Mouse (Mus musculus): ENCODE measurements around the gene Dgki. TPM values are rescaled to one million over a fixed set of nuclear protein-coding genes. Genes with fewer than 3 reads are reported as not detected.

The Dgki gene
- polyA plus RNA-seq, 2 experiments, result 0.02 TPM; not detected in 1

- no peaks in the 10 kb centered on the region for H3K9me3 ChIP-seq (ENCODE audit: control insufficient read depth, low read length)
- 29% methylated on average over 10 of the region's 10 CpGs for WGBS (ENCODE audit: insufficient replicate concordance)
- TF ChIP-seq CTCF (IDR thresholded peaks at IDR 0.05; ENCODE audit: low read depth), result no peak
- no peak for TF ChIP-seq EP300 (IDR thresholded peaks at IDR 0.05; ENCODE audit: low read depth)
Measured at GRCm38 (mm10) chr6:37261236-37261852, 38.6 kb downstream of the Dgki start.

GRCm38 (mm10) chr6:37258662-37259061, 41.3 kb downstream of the Dgki start:
- no peak for ATAC-seq (ENCODE audit: insufficient read depth)
- TF ChIP-seq EP300 (IDR thresholded peaks at IDR 0.05; ENCODE audit: low read depth) (no peak), CTCF (IDR thresholded peaks at IDR 0.05; ENCODE audit: low read depth) (no peak)
- H3K36me3 ChIP-seq (replicated peaks; ENCODE audit: control insufficient read depth, insufficient read depth, low read depth), result no peaks in the 10 kb centered on the region
- WGBS (ENCODE audit: insufficient replicate concordance), result 65% methylated on average over 7 of the region's 7 CpGs
- H3K27me3 ChIP-seq (ENCODE audit: control insufficient read depth, insufficient read depth, low read length), result no peaks in the 10 kb centered on the region
- no peak overlapping the region for H3K4me3 ChIP-seq (ENCODE audit: insufficient read depth in 1 of 2, low read depth in 2 of 2, low read length in 2 of 2)
- H3K9ac ChIP-seq (replicated peaks), result no peak overlapping the region
- H3K27ac ChIP-seq, result no peak overlapping the region
- no peaks in the 10 kb centered on the region; a peak in 1 of 4 replicates for H3K4me1 ChIP-seq (replicated peaks; ENCODE audit: control insufficient read depth in 2 of 2, insufficient read depth in 2 of 2, low read length in 1 of 2)
- no peak overlapping the region for H3K4me2 ChIP-seq (ENCODE audit: low read depth)
- DNase-seq (ENCODE audit: low read depth in 3 of 3, low spot score in 3 of 3), result no peak
- no peaks in the 10 kb centered on the region for H3K9me3 ChIP-seq (ENCODE audit: control insufficient read depth, low read length)

More at GRCm38 (mm10) chr6:37261236-37261852, 38.6 kb downstream of the Dgki start:
- no peak overlapping the region for H3K4me3 ChIP-seq (ENCODE audit: insufficient read depth in 1 of 2, low read depth in 2 of 2, low read length in 2 of 2)
- no peaks in the 10 kb centered on the region for H3K36me3 ChIP-seq (replicated peaks; ENCODE audit: control insufficient read depth, insufficient read depth, low read depth)
- H3K27ac ChIP-seq, result no peak overlapping the region
- DNase-seq (ENCODE audit: low read depth in 3 of 3, low spot score in 3 of 3) (no peak), ATAC-seq (ENCODE audit: insufficient read depth) (no peak)
- no peak overlapping the region for H3K4me2 ChIP-seq (ENCODE audit: low read depth)
- H3K9ac ChIP-seq (replicated peaks), result no peak overlapping the region
- no peaks in the 10 kb centered on the region for H3K27me3 ChIP-seq (ENCODE audit: control insufficient read depth, insufficient read depth, low read length)
- no peaks in the 10 kb centered on the region; a peak in 1 of 4 replicates for H3K4me1 ChIP-seq (replicated peaks; ENCODE audit: control insufficient read depth in 2 of 2, insufficient read depth in 2 of 2, low read length in 1 of 2)

GRCm38 (mm10) chr6:37254144-37254543, 45.8 kb downstream of the Dgki start:
- no peak overlapping the region for H3K4me2 ChIP-seq (ENCODE audit: low read depth)
- TF ChIP-seq CTCF (IDR thresholded peaks at IDR 0.05; ENCODE audit: low read depth) (no peak), EP300 (IDR thresholded peaks at IDR 0.05; ENCODE audit: low read depth) (no peak)
- WGBS (ENCODE audit: insufficient replicate concordance), result 57% methylated on average over 8 of the region's 8 CpGs
- H3K9ac ChIP-seq (replicated peaks), result no peak overlapping the region
- no peaks in the 10 kb centered on the region for H3K27me3 ChIP-seq (ENCODE audit: control insufficient read depth, insufficient read depth, low read length)
- H3K27ac ChIP-seq, result no peak overlapping the region
- no peaks in the 10 kb centered on the region for H3K4me1 ChIP-seq (replicated peaks; ENCODE audit: control insufficient read depth in 2 of 2, insufficient read depth in 2 of 2, low read length in 1 of 2)
- DNase-seq (ENCODE audit: low read depth in 3 of 3, low spot score in 3 of 3) (no peak), ATAC-seq (ENCODE audit: insufficient read depth) (no peak)
- no peaks in the 10 kb centered on the region for H3K9me3 ChIP-seq (ENCODE audit: control insufficient read depth, low read length)
- no peak overlapping the region for H3K4me3 ChIP-seq (ENCODE audit: insufficient read depth in 1 of 2, low read depth in 2 of 2, low read length in 2 of 2)
- H3K36me3 ChIP-seq (replicated peaks; ENCODE audit: control insufficient read depth, insufficient read depth, low read depth), result no peaks in the 10 kb centered on the region

GRCm38 (mm10) chr6:37252536-37252935, 47.4 kb downstream of the Dgki start:
- 77% methylated on average over 4 of the region's 4 CpGs for WGBS (ENCODE audit: insufficient replicate concordance)
- TF ChIP-seq EP300 (IDR thresholded peaks at IDR 0.05; ENCODE audit: low read depth) (no peak), CTCF (IDR thresholded peaks at IDR 0.05; ENCODE audit: low read depth) (no peak)
- ATAC-seq (ENCODE audit: insufficient read depth), result no peak
- no peaks in the 10 kb centered on the region for H3K27me3 ChIP-seq (ENCODE audit: control insufficient read depth, insufficient read depth, low read length)
- H3K9ac ChIP-seq (replicated peaks), result no peak overlapping the region
- no peaks in the 10 kb centered on the region for H3K4me1 ChIP-seq (replicated peaks; ENCODE audit: control insufficient read depth in 2 of 2, insufficient read depth in 2 of 2, low read length in 1 of 2)
- H3K27ac ChIP-seq, result no peak overlapping the region
- no peak overlapping the region for H3K4me3 ChIP-seq (ENCODE audit: insufficient read depth in 1 of 2, low read depth in 2 of 2, low read length in 2 of 2)
- H3K4me2 ChIP-seq (ENCODE audit: low read depth), result no peak overlapping the region
- no peaks in the 10 kb centered on the region for H3K9me3 ChIP-seq (ENCODE audit: control insufficient read depth, low read length)
- DNase-seq (ENCODE audit: low read depth in 3 of 3, low spot score in 3 of 3), result no peak
- H3K36me3 ChIP-seq (replicated peaks; ENCODE audit: control insufficient read depth, insufficient read depth, low read depth), result no peaks in the 10 kb centered on the region

GRCm38 (mm10) chr6:37250671-37251070, 49.3 kb downstream of the Dgki start:
- no peak for ATAC-seq (ENCODE audit: insufficient read depth)
- no peak for DNase-seq (ENCODE audit: low read depth in 3 of 3, low spot score in 3 of 3)
- Histone ChIP-seq H3K27ac (no peak overlapping the region), H3K9ac (replicated peaks) (no peak overlapping the region), H3K4me2 (ENCODE audit: low read depth) (no peak overlapping the region), H3K4me3 (ENCODE audit: insufficient read depth in 1 of 2, low read depth in 2 of 2, low read length in 2 of 2) (no peak overlapping the region), H3K27me3 (ENCODE audit: control insufficient read depth, insufficient read depth, low read length) (no peaks in the 10 kb centered on the region), H3K9me3 (ENCODE audit: control insufficient read depth, low read length) (no peaks in the 10 kb centered on the region), H3K4me1 (replicated peaks; ENCODE audit: control insufficient read depth in 2 of 2, insufficient read depth in 2 of 2, low read length in 1 of 2) (no peaks in the 10 kb centered on the region), H3K36me3 (replicated peaks; ENCODE audit: control insufficient read depth, insufficient read depth, low read depth) (no peaks in the 10 kb centered on the region)
- no peak for TF ChIP-seq EP300 (IDR thresholded peaks at IDR 0.05; ENCODE audit: low read depth)
- WGBS (ENCODE audit: insufficient replicate concordance), result 67% methylated on average over 2 of the region's 2 CpGs

Measured in liver, embryonic 14.5 days (tissue).